Mouse (Mus musculus): ENCODE measurements at regions not wholly inside any gene's neighbourhood (a gene's known extent, or its start where the extent isn't known, plus 50 kb on each side); places are given as distances from the start of the nearest gene placed in this dataset.
"Not testable (repeated sequence)": the region's sequence is repeated elsewhere in the genome, so short reads cannot be mapped to it uniquely, and the experiment has no call there.

DNA sequence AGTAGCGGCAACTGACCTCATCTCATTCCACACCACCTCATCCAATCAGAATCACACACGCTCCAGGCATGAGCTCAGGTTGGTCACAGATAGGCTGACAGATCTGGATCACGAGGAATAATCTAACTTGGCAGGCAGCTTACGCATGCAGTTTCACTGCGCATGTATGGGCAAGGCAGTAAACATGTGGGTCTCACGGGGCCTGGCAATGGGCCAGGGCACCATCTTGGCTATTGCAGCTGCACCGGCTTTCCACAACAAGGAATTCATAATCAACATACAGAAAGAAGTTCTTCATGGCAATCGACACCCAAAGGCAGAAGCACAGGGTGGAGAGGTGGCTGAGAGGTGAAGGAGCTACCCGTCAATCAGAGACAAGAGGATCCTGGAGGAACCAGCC lies 381.0 kb upstream of the Jmjd1c start:
- not testable (repeated sequence) for H3K27me3 ChIP-seq (replicated peaks; ENCODE audit: control insufficient read depth, insufficient read depth, low read length); ATAC-seq; H3K36me3 ChIP-seq (ENCODE audit: control insufficient read depth, insufficient read depth, low read length); H3K4me1 ChIP-seq (ENCODE audit: control insufficient read depth, insufficient read depth, low read length); H3K4me2 ChIP-seq (ENCODE audit: low read depth, low read length); H3K9ac ChIP-seq (ENCODE audit: low read depth, low read length); H3K4me3 ChIP-seq (ENCODE audit: low read length); H3K9me3 ChIP-seq (ENCODE audit: control insufficient read depth, low read length); H3K27ac ChIP-seq (ENCODE audit: low read length)
- WGBS: 90% methylated on average over 9 of the region's 9 CpGs

DNA sequence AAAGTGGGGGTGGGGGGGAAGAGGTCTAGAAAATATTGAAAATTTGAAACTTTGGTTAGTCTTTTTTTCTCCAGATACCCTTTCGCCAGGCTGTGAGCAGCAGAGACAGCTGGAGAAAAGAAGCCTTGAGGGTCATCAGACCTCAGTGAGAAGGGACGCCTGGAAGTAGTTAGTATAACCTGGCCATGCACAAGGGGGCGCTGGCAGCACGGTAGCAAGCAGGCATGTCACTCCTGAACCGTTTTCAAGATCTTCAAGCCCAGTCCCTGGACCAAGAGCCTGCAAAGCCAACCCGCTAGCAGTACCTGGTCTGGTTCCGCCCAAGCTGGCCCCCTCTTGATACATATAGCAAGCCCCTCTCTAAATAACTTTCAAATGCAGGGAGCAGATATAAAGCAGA lies 378.0 kb upstream of the Jmjd1c start:
- H3K4me3 ChIP-seq (ENCODE audit: low read length): no peak overlapping the region
- no peak for ATAC-seq
- 64% methylated on average over 7 of the region's 7 CpGs for WGBS

DNA sequence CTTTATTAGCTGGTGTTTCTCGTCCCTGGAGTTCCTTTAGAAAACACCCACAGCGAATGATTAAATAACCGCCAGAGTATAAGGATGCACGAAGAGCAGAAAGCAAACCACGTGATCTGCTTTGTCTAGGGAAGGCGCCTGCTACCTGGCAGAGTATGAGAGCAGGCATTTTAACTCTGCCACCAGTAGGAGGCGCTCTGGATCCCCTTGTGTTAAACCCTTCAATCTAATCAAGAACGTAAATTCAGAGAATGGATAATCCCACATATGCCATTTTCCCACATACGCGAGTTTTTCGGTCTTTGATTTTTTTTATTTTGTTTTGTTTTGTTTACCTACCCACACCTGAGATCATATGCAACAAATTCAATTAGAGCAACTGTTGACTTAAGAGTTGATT lies 376.1 kb upstream of the Jmjd1c start:
- H3K4me2 ChIP-seq (ENCODE audit: low read depth, low read length): no peak overlapping the region
- H3K9ac ChIP-seq (ENCODE audit: low read depth, low read length): no peak overlapping the region
- no peaks in the 10 kb centered on the region for H3K36me3 ChIP-seq (ENCODE audit: control insufficient read depth, insufficient read depth, low read length)
- H3K27ac ChIP-seq (ENCODE audit: low read length): no peak overlapping the region
- no peak overlapping the region for H3K4me3 ChIP-seq (ENCODE audit: low read length)
- H3K9me3 ChIP-seq (ENCODE audit: control insufficient read depth, low read length): peaks cover 3% of the 10 kb centered on the region; the same call in 1 of the 2 replicates
- no peak for ATAC-seq
- no peaks in the 10 kb centered on the region for H3K27me3 ChIP-seq (replicated peaks; ENCODE audit: control insufficient read depth, insufficient read depth, low read length)
- 90% methylated on average over 11 of the region's 11 CpGs for WGBS
- no peaks in the 10 kb centered on the region for H3K4me1 ChIP-seq (ENCODE audit: control insufficient read depth, insufficient read depth, low read length)

More for the DNA sequence above, 378.0 kb upstream of the Jmjd1c start:
- Histone ChIP-seq H3K4me1 (ENCODE audit: control insufficient read depth, insufficient read depth, low read length) (no peaks in the 10 kb centered on the region), H3K27ac (ENCODE audit: low read length) (no peak overlapping the region), H3K36me3 (ENCODE audit: control insufficient read depth, insufficient read depth, low read length) (no peaks in the 10 kb centered on the region), H3K4me2 (ENCODE audit: low read depth, low read length) (no peak overlapping the region), H3K9ac (ENCODE audit: low read depth, low read length) (no peak overlapping the region), H3K27me3 (replicated peaks; ENCODE audit: control insufficient read depth, insufficient read depth, low read length) (no peaks in the 10 kb centered on the region), H3K9me3 (ENCODE audit: control insufficient read depth, low read length) (peaks cover 3% of the 10 kb centered on the region; the same call in 1 of the 2 replicates)

DNA sequence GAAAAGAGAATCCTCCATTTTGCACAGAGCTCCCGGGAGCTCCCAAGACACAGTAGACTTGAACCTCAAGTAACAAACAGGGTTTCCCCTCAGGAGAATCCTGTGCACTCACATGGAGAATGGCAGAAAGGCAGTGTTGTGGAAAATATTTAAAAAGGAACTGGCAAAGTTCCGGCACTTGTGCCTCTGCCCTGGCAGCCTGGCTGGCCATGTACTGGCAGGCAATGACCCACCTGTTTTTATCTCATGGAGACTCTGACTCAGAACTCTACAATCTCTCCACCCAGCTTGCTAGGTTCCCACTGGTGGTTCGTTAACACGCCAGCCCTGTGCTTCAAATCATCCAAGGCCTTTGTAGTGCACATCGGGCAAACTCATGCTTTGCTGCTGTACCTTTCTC lies 362.3 kb upstream of the Jmjd1c start:
- Histone ChIP-seq H3K9me3 (ENCODE audit: control insufficient read depth, low read length) (no peaks in the 10 kb centered on the region), H3K36me3 (ENCODE audit: control insufficient read depth, insufficient read depth, low read length) (no peaks in the 10 kb centered on the region), H3K4me1 (ENCODE audit: control insufficient read depth, insufficient read depth, low read length) (no peaks in the 10 kb centered on the region), H3K27ac (ENCODE audit: low read length) (no peak overlapping the region), H3K27me3 (replicated peaks; ENCODE audit: control insufficient read depth, insufficient read depth, low read length) (no peaks in the 10 kb centered on the region), H3K4me3 (ENCODE audit: low read length) (no peak overlapping the region), H3K4me2 (ENCODE audit: low read depth, low read length) (no peak overlapping the region), H3K9ac (ENCODE audit: low read depth, low read length) (no peak overlapping the region)
- ATAC-seq: no peak
- WGBS: 87% methylated on average over 5 of the region's 5 CpGs

DNA sequence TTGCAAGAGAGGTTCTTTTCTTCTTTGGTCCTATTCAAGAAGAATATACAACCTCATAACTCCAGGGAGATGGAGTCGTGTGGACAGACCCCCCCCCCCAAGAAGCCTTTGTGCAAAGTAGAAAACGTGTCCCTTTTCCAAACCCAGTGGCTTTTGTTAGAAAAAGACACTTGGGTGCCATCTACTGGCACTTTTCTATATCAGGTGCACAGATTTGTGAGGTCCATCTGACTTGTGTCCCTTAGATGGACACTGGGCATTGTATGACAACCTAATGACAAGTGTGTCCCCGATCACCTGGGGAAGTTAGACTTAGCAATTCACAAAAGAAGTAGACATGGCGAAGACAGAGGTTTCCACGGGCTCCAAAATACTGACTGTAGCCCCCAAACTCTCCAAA lies 361.1 kb upstream of the Jmjd1c start:
- Histone ChIP-seq H3K27ac (ENCODE audit: low read length) (no peak overlapping the region), H3K9me3 (ENCODE audit: control insufficient read depth, low read length) (no peaks in the 10 kb centered on the region), H3K4me2 (ENCODE audit: low read depth, low read length) (no peak overlapping the region), H3K36me3 (ENCODE audit: control insufficient read depth, insufficient read depth, low read length) (no peaks in the 10 kb centered on the region), H3K27me3 (replicated peaks; ENCODE audit: control insufficient read depth, insufficient read depth, low read length) (no peaks in the 10 kb centered on the region), H3K4me1 (ENCODE audit: control insufficient read depth, insufficient read depth, low read length) (no peaks in the 10 kb centered on the region), H3K9ac (ENCODE audit: low read depth, low read length) (no peak overlapping the region), H3K4me3 (ENCODE audit: low read length) (no peak overlapping the region)
- 64% methylated on average over 5 of the region's 5 CpGs for WGBS
- no peak for ATAC-seq

DNA sequence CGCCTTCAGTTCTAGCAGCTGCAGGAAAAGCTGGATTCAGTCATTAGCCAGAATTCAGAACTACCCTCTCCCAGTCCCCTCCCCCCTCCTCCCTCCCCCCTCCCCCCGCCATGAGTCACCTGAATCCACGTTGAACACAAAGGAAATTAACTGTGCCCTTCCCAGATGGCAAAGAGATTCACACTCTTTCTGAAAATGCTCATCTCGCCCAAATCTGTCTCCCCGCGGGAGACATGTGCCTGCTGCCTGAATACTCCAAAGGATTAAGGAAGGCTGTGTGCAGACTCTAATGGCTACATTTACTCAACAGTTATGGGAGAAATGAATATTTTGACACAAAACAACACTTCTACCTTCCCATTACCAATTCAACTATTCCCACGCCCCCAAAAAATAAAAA lies 356.9 kb upstream of the Jmjd1c start:
- Histone ChIP-seq H3K4me2 (ENCODE audit: low read depth, low read length) (no peak overlapping the region), H3K9ac (ENCODE audit: low read depth, low read length) (no peak overlapping the region), H3K36me3 (ENCODE audit: control insufficient read depth, insufficient read depth, low read length) (no peaks in the 10 kb centered on the region), H3K4me1 (ENCODE audit: control insufficient read depth, insufficient read depth, low read length) (no peaks in the 10 kb centered on the region), H3K27ac (ENCODE audit: low read length) (no peak overlapping the region), H3K27me3 (replicated peaks; ENCODE audit: control insufficient read depth, insufficient read depth, low read length) (no peaks in the 10 kb centered on the region), H3K4me3 (ENCODE audit: low read length) (no peak overlapping the region), H3K9me3 (ENCODE audit: control insufficient read depth, low read length) (no peaks in the 10 kb centered on the region)
- 69% methylated on average over 7 of the region's 7 CpGs for WGBS
- no peak for ATAC-seq

DNA sequence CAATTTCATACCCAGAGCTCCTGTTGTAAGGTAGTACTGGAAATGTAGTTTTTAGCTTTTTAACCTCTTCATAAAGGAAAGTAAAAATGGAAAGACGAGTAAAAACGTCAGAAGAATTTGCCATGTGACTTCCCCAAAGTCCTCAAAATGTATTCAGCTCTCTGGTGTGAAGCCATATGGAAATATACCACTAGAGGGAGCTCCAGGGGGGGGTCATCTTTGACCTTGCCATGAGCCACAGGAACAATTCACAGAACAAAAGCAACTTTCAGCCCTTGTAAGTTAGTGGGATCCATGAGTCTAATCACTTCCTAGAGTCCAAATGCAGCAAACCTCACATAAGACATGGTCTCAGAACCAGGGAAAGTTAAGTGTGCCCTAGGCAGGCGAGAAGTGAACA lies 354.1 kb upstream of the Jmjd1c start:
- Histone ChIP-seq H3K9ac (ENCODE audit: low read depth, low read length) (no peak overlapping the region), H3K4me1 (ENCODE audit: control insufficient read depth, insufficient read depth, low read length) (no peaks in the 10 kb centered on the region), H3K27ac (ENCODE audit: low read length) (no peak overlapping the region), H3K36me3 (ENCODE audit: control insufficient read depth, insufficient read depth, low read length) (no peaks in the 10 kb centered on the region), H3K9me3 (ENCODE audit: control insufficient read depth, low read length) (no peaks in the 10 kb centered on the region), H3K4me2 (ENCODE audit: low read depth, low read length) (no peak overlapping the region), H3K4me3 (ENCODE audit: low read length) (no peak overlapping the region), H3K27me3 (replicated peaks; ENCODE audit: control insufficient read depth, insufficient read depth, low read length) (no peaks in the 10 kb centered on the region)
- 58% methylated on average over 3 of the region's 3 CpGs for WGBS
- ATAC-seq: no peak

DNA sequence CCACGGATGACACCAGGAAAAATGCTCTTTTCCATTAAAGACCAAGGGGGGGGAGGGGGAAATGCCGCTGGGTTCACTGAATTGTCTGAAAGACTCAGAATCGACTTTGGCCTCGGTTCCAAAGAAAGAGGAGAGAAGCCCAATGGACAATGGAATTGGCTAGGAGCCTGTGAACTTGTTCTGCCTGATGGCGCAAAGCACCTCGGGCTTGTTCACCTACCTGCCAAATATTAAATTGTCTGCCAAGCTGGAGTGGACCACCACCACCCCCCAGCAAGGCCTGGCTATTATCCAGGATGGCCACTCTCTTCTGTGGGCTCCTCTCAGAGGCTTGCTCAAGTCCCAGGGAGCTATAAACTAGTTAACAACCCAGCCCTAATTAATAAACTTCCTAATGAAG lies 352.7 kb upstream of the Jmjd1c start:
- ATAC-seq: no peak
- no peaks in the 10 kb centered on the region for H3K27me3 ChIP-seq (replicated peaks; ENCODE audit: control insufficient read depth, insufficient read depth, low read length)
- no peak overlapping the region for H3K9ac ChIP-seq (ENCODE audit: low read depth, low read length)
- no peak overlapping the region for H3K4me2 ChIP-seq (ENCODE audit: low read depth, low read length)
- H3K4me1 ChIP-seq (ENCODE audit: control insufficient read depth, insufficient read depth, low read length): no peaks in the 10 kb centered on the region
- no peak overlapping the region for H3K4me3 ChIP-seq (ENCODE audit: low read length)
- H3K9me3 ChIP-seq (ENCODE audit: control insufficient read depth, low read length): no peaks in the 10 kb centered on the region
- no peaks in the 10 kb centered on the region for H3K36me3 ChIP-seq (ENCODE audit: control insufficient read depth, insufficient read depth, low read length)
- 76% methylated on average over 6 of the region's 6 CpGs for WGBS
- H3K27ac ChIP-seq (ENCODE audit: low read length): no peak overlapping the region

DNA sequence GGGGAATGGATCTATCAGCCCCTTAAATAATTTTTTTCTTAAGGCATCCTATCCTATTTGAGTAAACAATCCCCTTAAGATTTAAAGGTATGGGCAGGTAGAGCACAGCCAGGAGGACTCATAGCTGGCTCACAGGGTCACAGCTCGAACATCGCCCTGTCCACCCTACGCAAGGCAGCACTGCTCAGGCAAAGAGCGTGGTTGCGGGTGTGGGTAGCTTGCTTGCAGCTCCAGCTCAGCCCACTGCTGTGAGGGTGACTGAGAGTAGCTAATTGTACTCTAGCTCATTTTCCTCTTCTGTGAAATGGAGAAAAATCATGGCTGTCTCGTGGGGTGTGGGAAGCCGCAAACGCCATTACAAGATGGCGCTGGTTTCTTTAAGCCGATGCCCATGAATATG lies 350.1 kb upstream of the Jmjd1c start:
- Histone ChIP-seq H3K4me1 (ENCODE audit: control insufficient read depth, insufficient read depth, low read length) (no peaks in the 10 kb centered on the region), H3K4me2 (ENCODE audit: low read depth, low read length) (no peak overlapping the region)
- 94% methylated on average over 10 of the region's 10 CpGs for WGBS

DNA sequence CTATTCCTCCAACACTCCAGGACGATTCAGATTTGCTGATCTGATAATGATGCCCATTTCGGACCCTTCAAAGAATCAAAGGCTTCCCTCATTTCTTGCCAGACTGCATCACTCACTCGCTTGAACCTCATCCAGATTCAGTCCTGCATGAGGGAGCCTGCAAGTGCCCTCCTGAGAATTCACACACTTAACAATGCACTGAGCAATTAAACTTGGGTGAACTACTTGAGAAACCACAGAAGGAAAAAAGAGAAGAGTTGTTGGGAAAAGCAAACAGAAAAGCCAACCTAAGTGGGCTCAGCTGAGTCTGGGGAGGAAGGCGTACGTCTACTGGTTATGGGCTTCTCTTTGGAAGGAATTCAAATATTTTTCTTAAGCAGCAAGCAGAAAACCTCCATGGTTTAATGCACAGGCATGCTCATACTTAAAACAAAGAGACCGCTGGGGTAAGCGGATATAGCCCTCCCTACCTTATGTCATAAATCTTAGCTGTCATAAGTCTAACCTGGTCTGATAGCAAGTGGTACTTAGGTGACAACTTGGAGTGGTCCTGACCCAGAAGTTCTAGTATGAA lies 343.6 kb upstream of the Jmjd1c start:
- Histone ChIP-seq H3K4me1 (ENCODE audit: control insufficient read depth, insufficient read depth, low read length) (no peaks in the 10 kb centered on the region), H3K27ac (ENCODE audit: low read length) (no peak overlapping the region), H3K36me3 (ENCODE audit: control insufficient read depth, insufficient read depth, low read length) (no peaks in the 10 kb centered on the region), H3K4me2 (ENCODE audit: low read depth, low read length) (no peak overlapping the region), H3K9me3 (ENCODE audit: control insufficient read depth, low read length) (no peaks in the 10 kb centered on the region), H3K9ac (ENCODE audit: low read depth, low read length) (no peak overlapping the region), H3K4me3 (ENCODE audit: low read length) (no peak overlapping the region), H3K27me3 (replicated peaks; ENCODE audit: control insufficient read depth, insufficient read depth, low read length) (no peaks in the 10 kb centered on the region)
- 74% methylated on average over 7 of the region's 7 CpGs for WGBS
- ATAC-seq: no peak

More for the DNA sequence above, 350.1 kb upstream of the Jmjd1c start:
- Histone ChIP-seq H3K27ac (ENCODE audit: low read length) (no peak overlapping the region), H3K9ac (ENCODE audit: low read depth, low read length) (no peak overlapping the region), H3K36me3 (ENCODE audit: control insufficient read depth, insufficient read depth, low read length) (no peaks in the 10 kb centered on the region), H3K4me3 (ENCODE audit: low read length) (no peak overlapping the region), H3K27me3 (replicated peaks; ENCODE audit: control insufficient read depth, insufficient read depth, low read length) (no peaks in the 10 kb centered on the region), H3K9me3 (ENCODE audit: control insufficient read depth, low read length) (no peaks in the 10 kb centered on the region)
- no peak for ATAC-seq

Measured in intestine, embryonic 16.5 days (tissue).